Mouse (Mus musculus): Measurements from ENCODE around the gene Helz2. TPM values are rescaled to one million over a fixed set of nuclear protein-coding genes. Genes with fewer than 3 reads are reported as not detected.
A peak's percentile ranks its signal among the peaks of the same experiment; 100 is the strongest.

Gene Helz2
- polyA plus RNA-seq, 1 experiment, result 4.6 TPM

DNA sequence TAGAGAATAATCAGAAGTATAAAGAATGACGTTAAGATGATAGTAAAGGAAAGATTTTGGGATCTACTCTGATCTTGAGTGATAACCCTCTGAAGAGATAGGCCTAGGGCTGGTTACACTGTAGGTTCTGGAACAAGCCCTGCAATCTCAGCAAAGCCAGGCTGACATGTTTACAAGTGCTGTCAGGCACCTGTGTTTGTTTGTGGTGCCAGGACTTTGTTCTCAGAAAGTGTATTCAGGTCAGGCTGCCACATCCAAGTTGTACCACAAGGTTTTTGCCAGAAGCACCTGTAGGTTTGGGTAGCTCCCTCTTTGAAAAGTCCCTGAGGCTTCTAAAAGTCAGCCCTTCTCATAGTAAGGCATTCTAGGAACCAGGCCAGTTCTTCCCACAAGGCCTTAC, 52.5 kb downstream of the Helz2 start:
- Histone ChIP-seq H3K4me3 (no peak overlapping the region), H3K79me2 (ENCODE audit: control insufficient read depth, insufficient read depth) (no peaks in the 10 kb centered on the region), H3K4me2 (ENCODE audit: low read depth) (no peak overlapping the region), H3K27me3 (ENCODE audit: control insufficient read depth, insufficient read depth, insufficient read length) (no peaks in the 10 kb centered on the region), H3K36me3 (ENCODE audit: control insufficient read depth, insufficient read depth) (no peaks in the 10 kb centered on the region), H3ac (ENCODE audit: control insufficient read depth, insufficient read length) (no peak overlapping the region)
- TF ChIP-seq SRF (IDR thresholded peaks at IDR 0.05; ENCODE audit: control insufficient read depth, insufficient read length, low read depth), result no peak
- no peak for TF ChIP-seq CEBPB (IDR thresholded peaks at IDR 0.05; ENCODE audit: insufficient read depth, poor library complexity, severe bottlenecking)
- TF ChIP-seq MYOG (IDR thresholded peaks at IDR 0.05; ENCODE audit: control insufficient read depth in 1 of 3, insufficient read depth in 1 of 3, insufficient read length in 2 of 3, low read depth in 2 of 3), result no peak
- TF ChIP-seq MAX (IDR thresholded peaks at IDR 0.05; ENCODE audit: low read depth), result no peak
- no peak for TF ChIP-seq MYOD1 (IDR thresholded peaks at IDR 0.05; ENCODE audit: control insufficient read depth in 1 of 3, insufficient read length in 2 of 3, low read depth in 2 of 3)
- TF ChIP-seq POLR2A (IDR thresholded peaks at IDR 0.05; ENCODE audit: insufficient read length, low read depth), result no peak

- Histone ChIP-seq H3K4me3 (peak overlapping the region; percentile 76), H3ac (ENCODE audit: control insufficient read depth, insufficient read length) (no peak overlapping the region), H3K4me2 (ENCODE audit: low read depth) (peak overlapping the region; percentile 100), H3K36me3 (ENCODE audit: control insufficient read depth, insufficient read depth) (no peaks in the 10 kb centered on the region), H3K27me3 (ENCODE audit: control insufficient read depth, insufficient read depth, insufficient read length) (no peaks in the 10 kb centered on the region), H3K79me2 (ENCODE audit: control insufficient read depth, insufficient read depth) (no peaks in the 10 kb centered on the region)
- TF ChIP-seq SRF (IDR thresholded peaks at IDR 0.05; ENCODE audit: control insufficient read depth, insufficient read length, low read depth) (no peak), USF1 (IDR thresholded peaks at IDR 0.05; ENCODE audit: low read depth) (no peak), MYOG (IDR thresholded peaks at IDR 0.05; ENCODE audit: control insufficient read depth in 1 of 3, insufficient read depth in 1 of 3, insufficient read length in 2 of 3, low read depth in 2 of 3) (no peak), CEBPB (IDR thresholded peaks at IDR 0.05; ENCODE audit: insufficient read depth, poor library complexity, severe bottlenecking) (no peak), POLR2A (IDR thresholded peaks at IDR 0.05; ENCODE audit: insufficient read length, low read depth) (no peak), TCF12 (IDR thresholded peaks at IDR 0.05; ENCODE audit: insufficient read depth, poor library complexity, severe bottlenecking) (no peak), TCF3 (IDR thresholded peaks at IDR 0.05; ENCODE audit: insufficient read length, low read depth) (no peak), REST (IDR thresholded peaks at IDR 0.05; ENCODE audit: insufficient read depth, insufficient read length) (no peak), E2F4 (IDR thresholded peaks at IDR 0.05; ENCODE audit: insufficient read depth) (no peak), MAX (IDR thresholded peaks at IDR 0.05; ENCODE audit: low read depth) (no peak)
These were observed 53.1 kb downstream of the Helz2 start for GRCm38 (mm10) chr2:181188681-181189080.

GRCm38 (mm10) chr2:181187121-181188000, 54.5 kb downstream of the Helz2 start, which contains the start of gene Ppdpf:
Ppdpf (plus strand) TSS chr2:181187247.
- no peaks in the 10 kb centered on the region for H3K27me3 ChIP-seq (ENCODE audit: control insufficient read depth, insufficient read depth, insufficient read length)
- TF ChIP-seq MAX (IDR thresholded peaks at IDR 0.05; ENCODE audit: low read depth) (no peak), MYOG (IDR thresholded peaks at IDR 0.05; ENCODE audit: control insufficient read depth in 1 of 3, insufficient read depth in 1 of 3, insufficient read length in 2 of 3, low read depth in 2 of 3) (no peak), REST (IDR thresholded peaks at IDR 0.05; ENCODE audit: insufficient read depth, insufficient read length) (no peak), TCF12 (IDR thresholded peaks at IDR 0.05; ENCODE audit: insufficient read depth, poor library complexity, severe bottlenecking) (no peak), SRF (IDR thresholded peaks at IDR 0.05; ENCODE audit: control insufficient read depth, insufficient read length, low read depth) (no peak), POLR2AphosphoS2 (IDR thresholded peaks at IDR 0.05; ENCODE audit: insufficient read length, low read depth) (peak; percentile 83), CEBPB (IDR thresholded peaks at IDR 0.05; ENCODE audit: insufficient read depth, poor library complexity, severe bottlenecking) (no peak), E2F4 (IDR thresholded peaks at IDR 0.05; ENCODE audit: insufficient read depth) (peak; percentile 30), TCF3 (IDR thresholded peaks at IDR 0.05; ENCODE audit: insufficient read length, low read depth) (no peak), POLR2A (IDR thresholded peaks at IDR 0.05; ENCODE audit: insufficient read length, low read depth) (peak; percentile 74), MYOD1 (IDR thresholded peaks at IDR 0.05; ENCODE audit: control insufficient read depth in 1 of 3, insufficient read length in 2 of 3, low read depth in 2 of 3) (no peak), USF1 (IDR thresholded peaks at IDR 0.05; ENCODE audit: low read depth) (no peak)

DNA sequence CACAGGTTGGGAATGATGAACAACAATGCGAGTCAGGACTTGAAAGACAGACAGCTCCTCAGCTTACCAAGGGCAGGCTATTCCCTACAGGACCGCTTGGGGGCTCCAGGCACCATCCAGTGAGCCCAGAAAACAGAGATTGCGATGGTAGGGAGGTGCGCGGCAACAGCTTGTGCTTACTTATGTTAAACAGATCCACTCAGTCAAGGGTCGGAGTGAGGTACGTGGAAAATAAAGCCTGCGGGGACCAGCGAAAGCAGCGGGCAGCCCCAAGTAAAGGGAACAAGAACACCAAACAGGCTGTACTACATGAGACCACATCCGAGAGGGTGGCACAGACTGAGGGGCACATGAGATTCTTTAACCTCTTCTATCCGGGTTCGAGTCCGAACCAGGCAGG, 55.2 kb downstream of the Helz2 start:
- Histone ChIP-seq H3ac (ENCODE audit: control insufficient read depth, insufficient read length) (peak overlapping the region; percentile 21), H3K4me2 (ENCODE audit: low read depth) (peak overlapping the region; percentile 100), H3K36me3 (ENCODE audit: control insufficient read depth, insufficient read depth) (no peaks in the 10 kb centered on the region), H3K27me3 (ENCODE audit: control insufficient read depth, insufficient read depth, insufficient read length) (no peaks in the 10 kb centered on the region), H3K4me3 (peak overlapping the region; percentile 76), H3K79me2 (ENCODE audit: control insufficient read depth, insufficient read depth) (no peaks in the 10 kb centered on the region)
- TF ChIP-seq TCF12 (IDR thresholded peaks at IDR 0.05; ENCODE audit: insufficient read depth, poor library complexity, severe bottlenecking) (no peak), SRF (IDR thresholded peaks at IDR 0.05; ENCODE audit: control insufficient read depth, insufficient read length, low read depth) (no peak), USF1 (IDR thresholded peaks at IDR 0.05; ENCODE audit: low read depth) (no peak), E2F4 (IDR thresholded peaks at IDR 0.05; ENCODE audit: insufficient read depth) (no peak), MYOG (IDR thresholded peaks at IDR 0.05; ENCODE audit: control insufficient read depth in 1 of 3, insufficient read depth in 1 of 3, insufficient read length in 2 of 3, low read depth in 2 of 3) (no peak), POLR2A (IDR thresholded peaks at IDR 0.05; ENCODE audit: insufficient read length, low read depth) (no peak), TCF3 (IDR thresholded peaks at IDR 0.05; ENCODE audit: insufficient read length, low read depth) (no peak), CEBPB (IDR thresholded peaks at IDR 0.05; ENCODE audit: insufficient read depth, poor library complexity, severe bottlenecking) (no peak), POLR2AphosphoS2 (IDR thresholded peaks at IDR 0.05; ENCODE audit: insufficient read length, low read depth) (no peak), MAX (IDR thresholded peaks at IDR 0.05; ENCODE audit: low read depth) (no peak), REST (IDR thresholded peaks at IDR 0.05; ENCODE audit: insufficient read depth, insufficient read length) (no peak), MYOD1 (IDR thresholded peaks at IDR 0.05; ENCODE audit: control insufficient read depth in 1 of 3, insufficient read length in 2 of 3, low read depth in 2 of 3) (no peak)

More at GRCm38 (mm10) chr2:181187121-181188000, 54.5 kb downstream of the Helz2 start, which contains the start of gene Ppdpf:
- Histone ChIP-seq H3K36me3 (ENCODE audit: control insufficient read depth, insufficient read depth) (no peaks in the 10 kb centered on the region), H3K4me2 (ENCODE audit: low read depth) (peak within 1 kb of the TSS; percentile 100), H3ac (ENCODE audit: control insufficient read depth, insufficient read length) (peak within 1 kb of the TSS; percentile 21), H3K4me3 (peak within 1 kb of the TSS; percentile 76), H3K79me2 (ENCODE audit: control insufficient read depth, insufficient read depth) (no peaks in the 10 kb centered on the region)
